Mouse (Mus musculus): ENCODE measurements at regions not wholly inside any gene's neighbourhood (a gene's known extent, or its start where the extent isn't known, plus 50 kb on each side); places are given as distances from the start of the nearest gene placed in this dataset.

GRCm38 (mm10) chr1:83907347-83907746 is 456.6 kb downstream of the Pid1 start:
- TF ChIP-seq CTCF (IDR thresholded peaks at IDR 0.05; ENCODE audit: low read depth) (no peak), EP300 (IDR thresholded peaks at IDR 0.05; ENCODE audit: low read depth) (no peak)

All from liver, postnatal 0 days (tissue).